Mouse (Mus musculus): ENCODE data around the gene Vma21. TPM values are rescaled to one million over a fixed set of nuclear protein-coding genes. Genes with fewer than 3 reads are reported as not detected.

The Vma21 gene
- 28.9 and 38.0 TPM in 2 replicates for polyA plus RNA-seq (2014; fragmentation: Nextera tagmentation; extraction: Ambion mirVana)

- Histone ChIP-seq H3K36me3 (replicated peaks; ENCODE audit: control insufficient read depth, insufficient read depth, low read depth, low read length) (no peaks in the 10 kb centered on the region), H3K27me3 (ENCODE audit: control insufficient read depth, insufficient read depth, low read length) (no peaks in the 10 kb centered on the region; the same call in 1 of the 2 replicates), H3K9me3 (replicated peaks; ENCODE audit: control insufficient read depth, low read length) (no peaks in the 10 kb centered on the region), H3K4me1 (ENCODE audit: control insufficient read depth, insufficient read depth, low read length) (no peaks in the 10 kb centered on the region), H3K9ac (replicated peaks; ENCODE audit: low read length) (peak within 1 kb of the TSS; percentile 74), H3K4me2 (ENCODE audit: low read depth, low read length) (peak within 1 kb of the TSS; percentile 37), H3K4me3 (ENCODE audit: low read depth, low read length) (peak within 1 kb of the TSS; percentile 61), H3K27ac (replicated peaks; ENCODE audit: low read depth, low read length) (no peak within 1 kb of the TSS; the same call in 1 of the 2 replicates)
- DNase-seq (ENCODE audit: low spot score), result no peak
- 36% methylated on average over 12 of the region's 12 CpGs for whole genome bisulfite sequencing
- ATAC-seq (replicated peaks; ENCODE audit: insufficient number of reproducible peaks, low FRiP score, low TSS enrichment, low read depth), result 0 out of 2 replicates have a peak, but pooled peaks have one; percentile 3
These were observed at the start of gene Vma21 for GRCm38 (mm10) chrX:71815631-71816345. TSS of gene Vma21 (plus strand) at chrX:71815924.

- no peak overlapping the region for H3K4me3 ChIP-seq (ENCODE audit: low read depth, low read length)
- H3K27me3 ChIP-seq (ENCODE audit: control insufficient read depth, insufficient read depth, low read length), result no peaks in the 10 kb centered on the region
- DNase-seq (ENCODE audit: low spot score) (no peak), ATAC-seq (replicated peaks; ENCODE audit: insufficient number of reproducible peaks, low FRiP score, low TSS enrichment, low read depth) (no peak)
- no peak overlapping the region for H3K4me2 ChIP-seq (ENCODE audit: low read depth, low read length)
- H3K36me3 ChIP-seq (replicated peaks; ENCODE audit: control insufficient read depth, insufficient read depth, low read depth, low read length), result no peaks in the 10 kb centered on the region
- 83% methylated on average over 1 of the region's 1 CpGs for WGBS
- H3K4me1 ChIP-seq (ENCODE audit: control insufficient read depth, insufficient read depth, low read length), result no peaks in the 10 kb centered on the region
- no peaks in the 10 kb centered on the region for H3K9me3 ChIP-seq (replicated peaks; ENCODE audit: control insufficient read depth, low read length)
- no peak overlapping the region for H3K9ac ChIP-seq (replicated peaks; ENCODE audit: low read length)
- H3K27ac ChIP-seq (replicated peaks; ENCODE audit: low read depth, low read length), result no peak overlapping the region
These were observed 47.8 kb upstream of the Vma21 start for GRCm38 (mm10) chrX:71767909-71768308.

- ATAC-seq (replicated peaks; ENCODE audit: insufficient number of reproducible peaks, low FRiP score, low TSS enrichment, low read depth) (no peak), DNase-seq (ENCODE audit: low spot score) (peak; percentile 7)
- Histone ChIP-seq H3K9me3 (replicated peaks; ENCODE audit: control insufficient read depth, low read length) (no peaks in the 10 kb centered on the region), H3K36me3 (replicated peaks; ENCODE audit: control insufficient read depth, insufficient read depth, low read depth, low read length) (no peaks in the 10 kb centered on the region), H3K4me1 (ENCODE audit: control insufficient read depth, insufficient read depth, low read length) (no peaks in the 10 kb centered on the region), H3K27me3 (ENCODE audit: control insufficient read depth, insufficient read depth, low read length) (no peaks in the 10 kb centered on the region), H3K27ac (replicated peaks; ENCODE audit: low read depth, low read length) (no peak overlapping the region), H3K4me2 (ENCODE audit: low read depth, low read length) (no peak overlapping the region), H3K9ac (replicated peaks; ENCODE audit: low read length) (no peak overlapping the region), H3K4me3 (ENCODE audit: low read depth, low read length) (no peak overlapping the region)
- WGBS, result 8% methylated on average over 4 of the region's 4 CpGs
These were observed 24.6 kb upstream of the Vma21 start for GRCm38 (mm10) chrX:71791106-71791505.

- 47% methylated on average over 7 of the region's 7 CpGs for WGBS
- Histone ChIP-seq H3K27me3 (ENCODE audit: control insufficient read depth, insufficient read depth, low read length) (no peaks in the 10 kb centered on the region), H3K4me1 (ENCODE audit: control insufficient read depth, insufficient read depth, low read length) (no peaks in the 10 kb centered on the region), H3K9ac (replicated peaks; ENCODE audit: low read length) (no peak overlapping the region), H3K4me2 (ENCODE audit: low read depth, low read length) (no peak overlapping the region), H3K9me3 (replicated peaks; ENCODE audit: control insufficient read depth, low read length) (no peaks in the 10 kb centered on the region), H3K27ac (replicated peaks; ENCODE audit: low read depth, low read length) (no peak overlapping the region), H3K36me3 (replicated peaks; ENCODE audit: control insufficient read depth, insufficient read depth, low read depth, low read length) (no peaks in the 10 kb centered on the region), H3K4me3 (ENCODE audit: low read depth, low read length) (no peak overlapping the region)
- ATAC-seq (replicated peaks; ENCODE audit: insufficient number of reproducible peaks, low FRiP score, low TSS enrichment, low read depth), result no peak
- DNase-seq (ENCODE audit: low spot score), result no peak
These were observed 18.0 kb upstream of the Vma21 start for GRCm38 (mm10) chrX:71797766-71798165.

- no peak overlapping the region for H3K4me2 ChIP-seq (ENCODE audit: low read depth, low read length)
- no peaks in the 10 kb centered on the region for H3K36me3 ChIP-seq (replicated peaks; ENCODE audit: control insufficient read depth, insufficient read depth, low read depth, low read length)
- H3K27me3 ChIP-seq (ENCODE audit: control insufficient read depth, insufficient read depth, low read length), result no peaks in the 10 kb centered on the region
- H3K4me3 ChIP-seq (ENCODE audit: low read depth, low read length), result no peak overlapping the region
- DNase-seq (ENCODE audit: low spot score), result no peak
- 68% methylated on average over 5 of the region's 5 CpGs for WGBS
- H3K27ac ChIP-seq (replicated peaks; ENCODE audit: low read depth, low read length), result no peak overlapping the region
- no peak overlapping the region for H3K9ac ChIP-seq (replicated peaks; ENCODE audit: low read length)
- no peak for ATAC-seq (replicated peaks; ENCODE audit: insufficient number of reproducible peaks, low FRiP score, low TSS enrichment, low read depth)
- H3K9me3 ChIP-seq (replicated peaks; ENCODE audit: control insufficient read depth, low read length), result no peaks in the 10 kb centered on the region
- H3K4me1 ChIP-seq (ENCODE audit: control insufficient read depth, insufficient read depth, low read length), result no peaks in the 10 kb centered on the region
These were observed 16.8 kb upstream of the Vma21 start for GRCm38 (mm10) chrX:71798883-71799282.

GRCm38 (mm10) chrX:71811966-71812835, 3.5 kb upstream of the Vma21 start:
- 46% methylated on average over 5 of the region's 5 CpGs for WGBS
- DNase-seq (ENCODE audit: low spot score), result no peak
- no peaks in the 10 kb centered on the region for H3K9me3 ChIP-seq (replicated peaks; ENCODE audit: control insufficient read depth, low read length)

GRCm38 (mm10) chrX:71816401-71816857, 705 bp downstream of the Vma21 start:
- 23% methylated on average over 32 of the region's 52 CpGs for whole genome bisulfite sequencing
- Histone ChIP-seq H3K9me3 (replicated peaks; ENCODE audit: control insufficient read depth, low read length) (no peaks in the 10 kb centered on the region), H3K36me3 (replicated peaks; ENCODE audit: control insufficient read depth, insufficient read depth, low read depth, low read length) (no peaks in the 10 kb centered on the region), H3K27ac (replicated peaks; ENCODE audit: low read depth, low read length) (no peak overlapping the region; the same call in 1 of the 2 replicates), H3K9ac (replicated peaks; ENCODE audit: low read length) (peak overlapping the region; percentile 74), H3K27me3 (ENCODE audit: control insufficient read depth, insufficient read depth, low read length) (no peaks in the 10 kb centered on the region; the same call in 1 of the 2 replicates), H3K4me1 (ENCODE audit: control insufficient read depth, insufficient read depth, low read length) (no peaks in the 10 kb centered on the region), H3K4me2 (ENCODE audit: low read depth, low read length) (peak overlapping the region; percentile 37), H3K4me3 (ENCODE audit: low read depth, low read length) (peak overlapping the region; percentile 61)
- DNase-seq (ENCODE audit: low spot score), result peak; percentile 82
- ATAC-seq (replicated peaks; ENCODE audit: insufficient number of reproducible peaks, low FRiP score, low TSS enrichment, low read depth), result peak; percentile 97

More at GRCm38 (mm10) chrX:71811966-71812835, 3.5 kb upstream of the Vma21 start:
- Histone ChIP-seq H3K4me1 (ENCODE audit: control insufficient read depth, insufficient read depth, low read length) (no peaks in the 10 kb centered on the region), H3K9ac (replicated peaks; ENCODE audit: low read length) (no peak overlapping the region), H3K27ac (replicated peaks; ENCODE audit: low read depth, low read length) (no peak overlapping the region), H3K4me3 (ENCODE audit: low read depth, low read length) (no peak overlapping the region), H3K27me3 (ENCODE audit: control insufficient read depth, insufficient read depth, low read length) (no peaks in the 10 kb centered on the region; the same call in 1 of the 2 replicates), H3K36me3 (replicated peaks; ENCODE audit: control insufficient read depth, insufficient read depth, low read depth, low read length) (no peaks in the 10 kb centered on the region), H3K4me2 (ENCODE audit: low read depth, low read length) (no peak overlapping the region)
- ATAC-seq (replicated peaks; ENCODE audit: insufficient number of reproducible peaks, low FRiP score, low TSS enrichment, low read depth), result no peak
